Mouse (Mus musculus) intestine, embryonic 16.5 days (tissue): ENCODE measurements around the gene Hils1. TPM values are rescaled to one million over a fixed set of nuclear protein-coding genes. Genes with fewer than 3 reads are reported as not detected.

Experiments used
- ATAC-seq: fragments of 200-750 bp; cut with Nextera tagmentation; 2 replicates; pipeline ENCODE4 v1.8.0; 2017; ENCODE audit warnings: moderate TSS enrichment, moderate library complexity
- H3K27ac ChIP-seq: fragments of 300-500 bp; sonication (generic); 2 replicates; pipeline ENCODE4 v1.5.1; 2014; ENCODE audit warnings: mild to moderate bottlenecking, low read length
- H3K27me3 ChIP-seq: fragments of 300-500 bp; sonication (generic); replicated peaks from 2 replicates; pipeline ENCODE4 v1.6.1; 2014; ENCODE audit warnings: low read length, control low read depth, mixed read lengths; ENCODE audit not compliant: control insufficient read depth, insufficient read depth
- H3K36me3 ChIP-seq: fragments of 300-500 bp; sonication (generic); 2 replicates; pipeline ENCODE4 v1.6.1; 2014; ENCODE audit warnings: low read length, control low read depth; ENCODE audit not compliant: control insufficient read depth, insufficient read depth
- H3K4me1 ChIP-seq: fragments of 300-500 bp; sonication (generic); 2 replicates; pipeline ENCODE4 v1.6.1; 2014; ENCODE audit warnings: low read length, control low read depth, mixed read lengths; ENCODE audit not compliant: control insufficient read depth, insufficient read depth
- H3K4me2 ChIP-seq: fragments of 300-500 bp; sonication (generic); 2 replicates; pipeline ENCODE4 v1.6.1; 2014; ENCODE audit warnings: low read depth, low read length, control low read depth
- H3K4me3 ChIP-seq: fragments of 300-500 bp; sonication (generic); 2 replicates; pipeline ENCODE4 v1.5.1; 2014; ENCODE audit warnings: mild to moderate bottlenecking, low read length
- H3K9ac ChIP-seq: fragments of 300-500 bp; sonication (generic); 2 replicates; pipeline ENCODE4 v1.6.1; 2014; ENCODE audit warnings: low read depth, low read length
- H3K9me3 ChIP-seq: fragments of 300-500 bp; sonication (generic); 2 replicates; pipeline ENCODE4 v1.6.1; 2016; ENCODE audit warnings: low read length, control low read depth; ENCODE audit not compliant: control insufficient read depth
- WGBS: fragments of 180-500 bp; shearing (Covaris S2); extraction: QIAGEN DNeasy Blood & Tissue Kit; methylation state at CpG from one replicate; pipeline ENCODE4 v1.1.7; 2014; 5-methylcytosine and 5-hydroxymethylcytosine counted together
- polyA plus RNA-seq: library from polyadenylated mRNA; unstranded; fragments of >200 nt; fragmentation: Nextera tagmentation; extraction: Ambion mirVana; gene quantifications from 2 replicates; pipeline ENCODE4 v1.2.1, GENCODE M21; 2015

The Hils1 gene
- polyA plus RNA-seq, 1 experiment from 2014 or later, result not detected

- Histone ChIP-seq H3K36me3 (peaks cover 4% of the 10 kb centered on the region), H3K27me3 (no peaks in the 10 kb centered on the region), H3K4me1 (peaks cover 4% of the 10 kb centered on the region), H3K9ac (no peak overlapping the region), H3K9me3 (no peaks in the 10 kb centered on the region), H3K4me2 (no peak overlapping the region), H3K27ac (peak overlapping the region; percentile 52), H3K4me3 (no peak overlapping the region)
- 51% methylated on average over 13 of the region's 13 CpGs for WGBS
- no peak for ATAC-seq
These were observed 24.9 kb upstream of the Hils1 start for GRCm38 (mm10) chr11:94942282-94943023.

- Histone ChIP-seq H3K9ac (no peak overlapping the region), H3K4me3 (no peak overlapping the region), H3K27me3 (no peaks in the 10 kb centered on the region), H3K9me3 (no peaks in the 10 kb centered on the region), H3K4me2 (no peak overlapping the region), H3K27ac (0 out of 2 replicates have a peak overlapping the region, but pooled peaks have one; percentile 52), H3K36me3 (peaks cover 4% of the 10 kb centered on the region), H3K4me1 (peaks cover 4% of the 10 kb centered on the region)
- ATAC-seq, result no peak
- WGBS, result 76% methylated on average over 15 of the region's 15 CpGs
These were observed 24.3 kb upstream of the Hils1 start for GRCm38 (mm10) chr11:94943054-94943453.

GRCm38 (mm10) chr11:94944295-94944694 lies 23.1 kb upstream of the Hils1 start:
- H3K9me3 ChIP-seq, result no peaks in the 10 kb centered on the region
- no peak for ATAC-seq
- no peaks in the 10 kb centered on the region for H3K27me3 ChIP-seq
- WGBS, result 36% methylated on average over 8 of the region's 8 CpGs
- H3K4me3 ChIP-seq, result no peak overlapping the region
- H3K9ac ChIP-seq, result no peak overlapping the region
- peaks cover 4% of the 10 kb centered on the region; the same call in 1 of the 2 replicates for H3K4me1 ChIP-seq
- H3K36me3 ChIP-seq, result peaks cover 4% of the 10 kb centered on the region
- H3K4me2 ChIP-seq, result no peak overlapping the region
- H3K27ac ChIP-seq, result 0 out of 2 replicates have a peak overlapping the region, but pooled peaks have one; percentile 6

- peaks cover 3% of the 10 kb centered on the region for H3K36me3 ChIP-seq
- H3K27me3 ChIP-seq, result no peaks in the 10 kb centered on the region
- H3K4me3 ChIP-seq, result no peak overlapping the region
- WGBS, result 83% methylated on average over 12 of the region's 12 CpGs
- no peak for ATAC-seq
- no peaks in the 10 kb centered on the region for H3K9me3 ChIP-seq
- H3K4me2 ChIP-seq, result no peak overlapping the region
- H3K27ac ChIP-seq, result no peak overlapping the region
- no peak overlapping the region for H3K9ac ChIP-seq
- peaks cover 4% of the 10 kb centered on the region; the same call in 1 of the 2 replicates for H3K4me1 ChIP-seq
These were observed 22.2 kb upstream of the Hils1 start for GRCm38 (mm10) chr11:94945236-94945635.

- Histone ChIP-seq H3K36me3 (no peaks in the 10 kb centered on the region), H3K27me3 (no peaks in the 10 kb centered on the region), H3K4me1 (no peaks in the 10 kb centered on the region), H3K4me2 (no peak overlapping the region), H3K9ac (no peak overlapping the region), H3K27ac (no peak overlapping the region), H3K9me3 (no peaks in the 10 kb centered on the region), H3K4me3 (no peak overlapping the region)
- no peak for ATAC-seq
- WGBS, result 19% methylated on average over 6 of the region's 6 CpGs
These were observed 15.2 kb upstream of the Hils1 start for GRCm38 (mm10) chr11:94952169-94952568.

GRCm38 (mm10) chr11:94955103-94955502 lies 12.3 kb upstream of the Hils1 start:
- Histone ChIP-seq H3K9me3 (no peaks in the 10 kb centered on the region), H3K27me3 (no peaks in the 10 kb centered on the region), H3K36me3 (no peaks in the 10 kb centered on the region), H3K9ac (no peak overlapping the region), H3K4me1 (peaks cover 13% of the 10 kb centered on the region), H3K27ac (no peak overlapping the region), H3K4me3 (no peak overlapping the region), H3K4me2 (no peak overlapping the region)
- no peak for ATAC-seq
- WGBS, result 76% methylated on average over 9 of the region's 9 CpGs

GRCm38 (mm10) chr11:94957693-94958064 lies 9.7 kb upstream of the Hils1 start:
- peaks cover 16% of the 10 kb centered on the region for H3K4me1 ChIP-seq
- no peak for ATAC-seq
- H3K4me3 ChIP-seq, result no peak overlapping the region
- WGBS, result 83% methylated on average over 9 of the region's 9 CpGs
- H3K27me3 ChIP-seq, result no peaks in the 10 kb centered on the region
- peak overlapping the region; percentile 26; the same call in 1 of the 2 replicates for H3K9ac ChIP-seq
- H3K36me3 ChIP-seq, result no peaks in the 10 kb centered on the region
- H3K4me2 ChIP-seq, result no peak overlapping the region
- no peaks in the 10 kb centered on the region for H3K9me3 ChIP-seq
- peak overlapping the region; percentile 30; the same call in 1 of the 2 replicates for H3K27ac ChIP-seq

- H3K36me3 ChIP-seq, result no peaks in the 10 kb centered on the region
- ATAC-seq, result peak; percentile 75
- no peak overlapping the region for H3K4me3 ChIP-seq
- peaks cover 18% of the 10 kb centered on the region for H3K4me1 ChIP-seq
- H3K9ac ChIP-seq, result peak overlapping the region; percentile 26; the same call in 1 of the 2 replicates
- H3K27ac ChIP-seq, result peak overlapping the region; percentile 30; the same call in 1 of the 2 replicates
- H3K27me3 ChIP-seq, result no peaks in the 10 kb centered on the region
- WGBS, result 9% methylated on average over 8 of the region's 8 CpGs
- H3K9me3 ChIP-seq, result no peaks in the 10 kb centered on the region
- no peak overlapping the region for H3K4me2 ChIP-seq
These were observed 9.1 kb upstream of the Hils1 start for GRCm38 (mm10) chr11:94958065-94958858.

GRCm38 (mm10) chr11:94962534-94963101 lies 4.8 kb upstream of the Hils1 start:
- H3K9me3 ChIP-seq, result no peaks in the 10 kb centered on the region
- no peak overlapping the region for H3K27ac ChIP-seq
- H3K9ac ChIP-seq, result no peak overlapping the region
- 62% methylated on average over 5 of the region's 5 CpGs for WGBS
- 0 out of 2 replicates have a peak, but pooled peaks have one; percentile 25 for ATAC-seq
- H3K27me3 ChIP-seq, result no peaks in the 10 kb centered on the region
- H3K4me3 ChIP-seq, result no peak overlapping the region
- no peaks in the 10 kb centered on the region for H3K36me3 ChIP-seq
- no peak overlapping the region for H3K4me2 ChIP-seq
- H3K4me1 ChIP-seq, result peaks cover 16% of the 10 kb centered on the region
